Mouse (Mus musculus): ENCODE results near the gene Zfand3.

GRCm38 (mm10) chr17:30162983-30163382 is 158.4 kb downstream of the Zfand3 start:
- TF ChIP-seq POLR2A (IDR thresholded peaks at IDR 0.05; ENCODE audit: borderline replicate concordance, extremely low read depth, low read depth, low read length) (no peak), CTCF (IDR thresholded peaks at IDR 0.05; ENCODE audit: insufficient read depth, low read length) (no peak)
